20 mouse cellular contexts compared by ENCODE assay signal in the genomic region with DNA sequence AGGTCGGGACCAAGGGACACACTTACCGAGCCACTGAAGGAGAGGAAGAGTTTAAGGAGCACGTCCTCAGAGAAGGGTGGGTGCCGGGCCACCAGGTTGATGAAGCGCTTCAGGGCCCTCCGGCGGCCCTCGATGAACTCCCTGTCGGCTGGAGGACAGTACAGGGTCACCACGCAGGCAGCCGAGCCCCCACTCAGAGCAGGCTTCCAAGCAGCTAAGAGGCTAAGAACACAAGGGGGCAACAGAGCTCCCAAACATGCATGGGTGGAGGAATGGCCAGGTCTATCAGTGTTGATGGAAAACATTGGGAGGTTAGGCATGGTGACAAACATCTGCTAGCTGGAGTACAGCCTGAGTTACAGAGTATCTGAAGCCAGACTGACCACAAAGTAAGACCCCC. TPM values are rescaled to one million over a fixed set of nuclear protein-coding genes. Genes with fewer than 3 reads are reported as not detected.
DNase-seq lines count a peak whose midpoint lies in the region; ATAC-seq and TF ChIP-seq lines count a peak whose summit lies in the region.
"Had no signal": no experiment of that assay in that cellular context is flagged by ENCODE, and none has a peak within 500 bp of the region (broad histone marks: within the 10 kb centered on the region; RNA-seq: fewer than 3 reads in every experiment).

No protein-coding gene starts in this region.

- no peaks in the 10 kb centered on the region for H3K79me2 ChIP-seq in liver, adult 2 months (ENCODE audit: control insufficient read depth, insufficient read depth, low read length)
- no peaks in the 10 kb centered on the region for H3K79me2 ChIP-seq in CH12.LX (replicated peaks; ENCODE audit: control insufficient read depth, extremely low read depth, insufficient read depth, poor library complexity, severe bottlenecking)

- no peaks in the 10 kb centered on the region for H3K4me1 ChIP-seq in intestine, postnatal 0 days (replicated peaks; ENCODE audit: control insufficient read depth, insufficient read depth, low read length)
- H3K4me1 ChIP-seq in intestine, embryonic 16.5 days (ENCODE audit: control insufficient read depth, insufficient read depth, low read length): no peaks in the 10 kb centered on the region
- no peaks in the 10 kb centered on the region for H3K4me1 ChIP-seq in liver, adult 2 months (ENCODE audit: control insufficient read depth, insufficient read depth, low read length)
- H3K4me1 ChIP-seq in liver, embryonic 11.5 days (replicated peaks; ENCODE audit: control insufficient read depth, insufficient read depth, low read length): no peaks in the 10 kb centered on the region
- H3K4me1 ChIP-seq in CH12.LX (ENCODE audit: control insufficient read depth in 1 of 2, insufficient read depth in 2 of 2) (peaks cover 7 to 49% of the 10 kb centered on the region in 2 experiments), ES-Bruce4 (ENCODE audit: control insufficient read depth, insufficient read depth, low read length) (peaks cover 1% of the 10 kb centered on the region)
- H3K4me1 ChIP-seq: heart, embryonic 15.5 days; hindbrain, embryonic 15.5 days; limb, embryonic 15.5 days; midbrain, embryonic 10.5 days; neural tube, embryonic 15.5 days; stomach, embryonic 15.5 days had no signal

- H3K27ac ChIP-seq in intestine, postnatal 0 days (ENCODE audit: low read depth, low read length): no peak overlapping the region
- no peak overlapping the region for H3K27ac ChIP-seq in intestine, embryonic 16.5 days (ENCODE audit: low read length)
- no peak overlapping the region for H3K27ac ChIP-seq in liver, adult 2 months (replicated peaks; ENCODE audit: insufficient read depth, low read depth, low read length)
- H3K27ac ChIP-seq in liver, embryonic 11.5 days (ENCODE audit: low read depth, low read length): no peak overlapping the region
- H3K27ac ChIP-seq in CH12.LX (ENCODE audit: insufficient read depth, low read depth): no peak overlapping the region
- H3K27ac ChIP-seq in ES-Bruce4 (ENCODE audit: insufficient read depth, low read length): no peak overlapping the region
- H3K27ac ChIP-seq: heart, embryonic 15.5 days; hindbrain, embryonic 15.5 days; intestine, embryonic 15.5 days; limb, embryonic 15.5 days; midbrain, embryonic 10.5 days; neural tube, embryonic 15.5 days; stomach, embryonic 15.5 days had no signal

- WGBS in intestine, postnatal 0 days: 89% methylated on average over 11 of the region's 11 CpGs
- 84% methylated on average over 11 of the region's 11 CpGs for WGBS in intestine, embryonic 16.5 days
- WGBS in liver, adult 2 months: 93% methylated on average over 11 of the region's 11 CpGs
- WGBS in liver, embryonic 11.5 days: 87% methylated on average over 11 of the region's 11 CpGs

- no peaks in the 10 kb centered on the region for H3K9me3 ChIP-seq in intestine, postnatal 0 days (ENCODE audit: control insufficient read depth)
- H3K9me3 ChIP-seq in intestine, embryonic 16.5 days (ENCODE audit: control insufficient read depth, low read length): no peaks in the 10 kb centered on the region
- H3K9me3 ChIP-seq in liver, embryonic 11.5 days (ENCODE audit: control insufficient read depth, low read length): no peaks in the 10 kb centered on the region
- peaks cover 12% of the 10 kb centered on the region for H3K9me3 ChIP-seq in CH12.LX (replicated peaks; ENCODE audit: low read length)
- no peaks in the 10 kb centered on the region for H3K9me3 ChIP-seq in ES-Bruce4 (replicated peaks; ENCODE audit: control insufficient read depth, insufficient read depth, low read length, poor library complexity, severe bottlenecking)
- H3K9me3 ChIP-seq: heart, embryonic 15.5 days; hindbrain, embryonic 15.5 days; intestine, embryonic 15.5 days; limb, embryonic 15.5 days; midbrain, embryonic 10.5 days; neural tube, embryonic 15.5 days; stomach, embryonic 15.5 days had no signal

- TF ChIP-seq CTCF in intestine, postnatal 0 days (IDR thresholded peaks at IDR 0.05; ENCODE audit: low read depth): peak; percentile 46
- TF ChIP-seq CTCF in liver, adult 2 months (IDR thresholded peaks at IDR 0.05; ENCODE audit: low read depth, low read length): peak; percentile 14; the same call in 1 of the 2 replicates
- TF ChIP-seq CTCF in CH12.LX (conservative IDR thresholded peaks at IDR 0.05 in 1 of 2, IDR thresholded peaks at IDR 0.05 in 1 of 2; ENCODE audit: low read depth in 2 of 2, low read length in 2 of 2) (no peak; a peak in 1 of 4 replicates), ES-Bruce4 (IDR thresholded peaks at IDR 0.05; ENCODE audit: low read depth, low read length) (peak; percentile 2)

- no peak for TF ChIP-seq POLR2A in liver, adult 2 months (IDR thresholded peaks at IDR 0.05; ENCODE audit: extremely low read depth, insufficient read depth, low read length)
- TF ChIP-seq POLR2A in CH12.LX (IDR thresholded peaks at IDR 0.05; ENCODE audit: low read depth, low read length) (no peak), ES-Bruce4 (IDR thresholded peaks at IDR 0.05; ENCODE audit: insufficient read depth, low read length) (no peak)

- no peak for DNase-seq in liver, adult 2 months (ENCODE audit: extremely low read depth, low read depth, low spot score)
- no peak for DNase-seq in liver, embryonic 11.5 days (ENCODE audit: low spot score)
- no peak for DNase-seq in CH12.LX (ENCODE audit: extremely low read depth)
- no peak for DNase-seq in urinary bladder, postnatal 36 days (ENCODE audit: low spot score in 2 of 2)
- DNase-seq: adrenal gland, postnatal 14 days; cerebellum, adult 9-10 months; gastrocnemius, postnatal 25 days; heart, postnatal 4 days; left cerebral cortex, postnatal 4 days; thymus, adult 2 months had no signal

- peaks cover 71% of the 10 kb centered on the region for H3K36me3 ChIP-seq in intestine, postnatal 0 days (ENCODE audit: control insufficient read depth, insufficient read depth)
- peaks cover 24% of the 10 kb centered on the region for H3K36me3 ChIP-seq in intestine, embryonic 16.5 days (ENCODE audit: control insufficient read depth, insufficient read depth, low read length)
- peaks cover 24% of the 10 kb centered on the region; the same call in 1 of the 2 replicates for H3K36me3 ChIP-seq in liver, adult 2 months (ENCODE audit: control insufficient read depth, insufficient read depth, low read length)
- peaks cover 42% of the 10 kb centered on the region for H3K36me3 ChIP-seq in liver, embryonic 11.5 days (ENCODE audit: control insufficient read depth, insufficient read depth, low read length)
- H3K36me3 ChIP-seq in CH12.LX (replicated peaks in 1 of 2; ENCODE audit: control insufficient read depth in 1 of 2, insufficient read depth in 1 of 2, low read length in 1 of 2) (peaks cover 62 to 91% of the 10 kb centered on the region in 2 experiments), ES-Bruce4 (ENCODE audit: control insufficient read depth, insufficient read depth, low read length, poor library complexity, severe bottlenecking) (peaks cover 10% of the 10 kb centered on the region)

- peak; percentile 4 for TF ChIP-seq RAD21 in CH12.LX (IDR thresholded peaks at IDR 0.05; ENCODE audit: low read depth, low read length)

- in situ Hi-C loops in CH12.LX (cut with MboI; ENCODE audit: low pct_ligation_motif_present, low pct_unique_long_range_greater_than_20kb, low sequenced_read_pairs): no loop called here

- no peak overlapping the region for H3K4me3 ChIP-seq in intestine, postnatal 0 days (ENCODE audit: low read depth, low read length)
- no peak overlapping the region for H3K4me3 ChIP-seq in intestine, embryonic 16.5 days (ENCODE audit: low read length)
- no peak overlapping the region for H3K4me3 ChIP-seq in liver, adult 2 months (ENCODE audit: insufficient read depth, low read depth, low read length)
- no peak overlapping the region for H3K4me3 ChIP-seq in liver, embryonic 11.5 days (ENCODE audit: low read depth, low read length)
- H3K4me3 ChIP-seq in CH12.LX (replicated peaks in 1 of 3; ENCODE audit: low read depth in 2 of 3, low read length in 2 of 3, poor library complexity in 1 of 3) (no peak overlapping the region), ES-Bruce4 (ENCODE audit: low read depth, low read length) (no peak overlapping the region)
- H3K4me3 ChIP-seq: heart, embryonic 15.5 days; hindbrain, embryonic 15.5 days; intestine, embryonic 15.5 days; limb, embryonic 15.5 days; midbrain, embryonic 10.5 days; neural tube, embryonic 15.5 days; stomach, embryonic 15.5 days had no signal

- no peaks in the 10 kb centered on the region for H3K27me3 ChIP-seq in intestine, postnatal 0 days (replicated peaks; ENCODE audit: control insufficient read depth, insufficient read depth, low read length)
- H3K27me3 ChIP-seq in intestine, embryonic 16.5 days (replicated peaks; ENCODE audit: control insufficient read depth, insufficient read depth, low read length): no peaks in the 10 kb centered on the region
- no peaks in the 10 kb centered on the region for H3K27me3 ChIP-seq in liver, adult 2 months (ENCODE audit: control insufficient read depth, insufficient read depth, low read length)
- no peaks in the 10 kb centered on the region for H3K27me3 ChIP-seq in liver, embryonic 11.5 days (replicated peaks; ENCODE audit: control insufficient read depth, insufficient read depth, low read length)
- H3K27me3 ChIP-seq in CH12.LX (replicated peaks) (no peaks in the 10 kb centered on the region), ES-Bruce4 (ENCODE audit: control insufficient read depth, insufficient read depth, low read length, poor library complexity, severe bottlenecking) (no peaks in the 10 kb centered on the region)
- H3K27me3 ChIP-seq: heart, embryonic 15.5 days; hindbrain, embryonic 15.5 days; intestine, embryonic 15.5 days; limb, embryonic 15.5 days; neural tube, embryonic 15.5 days; stomach, embryonic 15.5 days had no signal

- ATAC-seq in intestine, postnatal 0 days: no peak
- no peak for ATAC-seq in intestine, embryonic 16.5 days
- no peak for ATAC-seq in liver, embryonic 11.5 days (replicated peaks; ENCODE audit: low FRiP score)
- ATAC-seq: intestine, embryonic 15.5 days had no signal

- TF ChIP-seq EP300 in CH12.LX (IDR thresholded peaks at IDR 0.05; ENCODE audit: low read length) (no peak), ES-Bruce4 (IDR thresholded peaks at IDR 0.05; ENCODE audit: insufficient read depth, low read depth, low read length) (no peak)

- no peak overlapping the region for H3K9ac ChIP-seq in intestine, postnatal 0 days (ENCODE audit: low read depth, low read length)
- H3K9ac ChIP-seq in intestine, embryonic 16.5 days (ENCODE audit: low read depth, low read length): no peak overlapping the region
- no peak overlapping the region for H3K9ac ChIP-seq in liver, adult 2 months (ENCODE audit: low read depth, low read length)
- H3K9ac ChIP-seq in liver, embryonic 11.5 days (ENCODE audit: low read depth, low read length): no peak overlapping the region
- no peak overlapping the region for H3K9ac ChIP-seq in CH12.LX (ENCODE audit: insufficient read depth, low read depth)
- no peak overlapping the region for H3K9ac ChIP-seq in ES-Bruce4 (ENCODE audit: low read depth, poor library complexity, severe bottlenecking)
- H3K9ac ChIP-seq: heart, embryonic 15.5 days; hindbrain, embryonic 15.5 days; intestine, embryonic 15.5 days; limb, embryonic 15.5 days; neural tube, embryonic 15.5 days; stomach, embryonic 15.5 days had no signal

- dilution Hi-C loops in CH12.LX (cut with MboI; ENCODE audit: extremely low pct_ligation_motif_present, extremely low pct_unique_long_range_greater_than_20kb, low sequenced_read_pairs): no loop called here

- H3K4me2 ChIP-seq in intestine, postnatal 0 days (replicated peaks; ENCODE audit: low read depth): no peak overlapping the region
- no peak overlapping the region for H3K4me2 ChIP-seq in intestine, embryonic 16.5 days (ENCODE audit: low read depth, low read length)
- no peak overlapping the region for H3K4me2 ChIP-seq in liver, embryonic 11.5 days
- H3K4me2 ChIP-seq in CH12.LX (ENCODE audit: insufficient read depth, low read depth, poor library complexity, severe bottlenecking): no peak overlapping the region
- H3K4me2 ChIP-seq: heart, embryonic 15.5 days; hindbrain, embryonic 15.5 days; intestine, embryonic 15.5 days; limb, embryonic 15.5 days; neural tube, embryonic 15.5 days; stomach, embryonic 15.5 days had no signal

RNA-seq across cellular contexts. Expression of a gene that starts 24.2 kb away (rescaled TPM):
- 11.2 and 13.7 TPM in 2 replicates for polyA plus RNA-seq in intestine, postnatal 0 days (2015; fragmentation: Nextera tagmentation; extraction: Ambion mirVana)
- 18.3 and 19.6 TPM in 2 replicates for polyA plus RNA-seq in intestine, embryonic 16.5 days (2015; fragmentation: Nextera tagmentation; extraction: Ambion mirVana)
- 6.8 and 8.0 TPM in 2 replicates for total RNA-seq in liver, adult 2 months (2014; rRNA removed)
- polyA plus RNA-seq in liver, adult 2 months (2012; rRNA removed): 8.4 and 8.9 TPM in 2 replicates
- 20.2 and 21.7 TPM in 2 replicates for polyA plus RNA-seq in liver, embryonic 11.5 days (2014; fragmentation: Nextera tagmentation; extraction: Ambion mirVana)
- total RNA-seq in CH12.LX (2012; rRNA removed): 11.2 and 12.8 TPM in 2 replicates
- total RNA-seq in CH12.LX (2014; rRNA removed): 14.6 and 17.3 TPM in 2 replicates
- polyA plus RNA-seq in CH12.LX (2012; ENCODE audit: insufficient read length, low read depth): 13.6 and 16.3 TPM in 2 replicates
- 5.6 and 8.8 TPM in 2 replicates for polyA plus RNA-seq in ES-Bruce4 (2011; ENCODE audit: insufficient read depth, insufficient read length, low read depth, missing spikeins)

RNA-seq across cellular contexts. Expression of a gene that starts 33.1 kb away (rescaled TPM):
- 67.5 and 89.0 TPM in 2 replicates for polyA plus RNA-seq in intestine, postnatal 0 days (2015; fragmentation: Nextera tagmentation; extraction: Ambion mirVana)
- 35.9 and 45.2 TPM in 2 replicates for polyA plus RNA-seq in intestine, embryonic 16.5 days (2015; fragmentation: Nextera tagmentation; extraction: Ambion mirVana)
- 12.5 and 14.0 TPM in 2 replicates for total RNA-seq in liver, adult 2 months (2014; rRNA removed)
- 10.2 and 11.2 TPM in 2 replicates for polyA plus RNA-seq in liver, adult 2 months (2012; rRNA removed)
- polyA plus RNA-seq in liver, embryonic 11.5 days (2014; fragmentation: Nextera tagmentation; extraction: Ambion mirVana): 10.6 and 10.7 TPM in 2 replicates
- total RNA-seq in CH12.LX (2012; rRNA removed): 20.8 and 26.0 TPM in 2 replicates
- total RNA-seq in CH12.LX (2014; rRNA removed): 33.0 and 34.6 TPM in 2 replicates
- polyA plus RNA-seq in CH12.LX (2012; ENCODE audit: insufficient read length, low read depth): 42.2 and 42.4 TPM in 2 replicates
- 24.8 and 26.1 TPM in 2 replicates for polyA plus RNA-seq in ES-Bruce4 (2011; ENCODE audit: insufficient read depth, insufficient read length, low read depth, missing spikeins)

RNA-seq across cellular contexts. Expression of a gene that starts 34.5 kb away (rescaled TPM):
- polyA plus RNA-seq in intestine, postnatal 0 days (2015; fragmentation: Nextera tagmentation; extraction: Ambion mirVana): 28.9 and 34.7 TPM in 2 replicates
- polyA plus RNA-seq in intestine, embryonic 16.5 days (2015; fragmentation: Nextera tagmentation; extraction: Ambion mirVana): 48.6 and 48.8 TPM in 2 replicates
- total RNA-seq in liver, adult 2 months (2014; rRNA removed): 20.7 and 25.3 TPM in 2 replicates
- polyA plus RNA-seq in liver, adult 2 months (2012; rRNA removed): 15.8 and 20.2 TPM in 2 replicates
- polyA plus RNA-seq in liver, embryonic 11.5 days (2014; fragmentation: Nextera tagmentation; extraction: Ambion mirVana): 58.3 and 62.3 TPM in 2 replicates
- total RNA-seq in CH12.LX (2012; rRNA removed) (69.4 and 90.1 TPM in 2 replicates), CH12.LX (2014; rRNA removed) (73.7 and 74.6 TPM in 2 replicates)
- polyA plus RNA-seq in CH12.LX (2012; ENCODE audit: insufficient read length, low read depth) (75.2 and 80.5 TPM in 2 replicates), ES-Bruce4 (2011; ENCODE audit: insufficient read depth, insufficient read length, low read depth, missing spikeins) (39.4 and 40.9 TPM in 2 replicates)

RNA-seq across cellular contexts. Expression of a gene that starts 34.6 kb away (rescaled TPM):
- 10.3 and 11.1 TPM in 2 replicates for polyA plus RNA-seq in intestine, postnatal 0 days (2015; fragmentation: Nextera tagmentation; extraction: Ambion mirVana)
- polyA plus RNA-seq in intestine, embryonic 16.5 days (2015; fragmentation: Nextera tagmentation; extraction: Ambion mirVana): 31.4 and 34.1 TPM in 2 replicates
- total RNA-seq in liver, adult 2 months (2014; rRNA removed): 6.4 and 6.7 TPM in 2 replicates
- 13.0 and 14.4 TPM in 2 replicates for polyA plus RNA-seq in liver, adult 2 months (2012; rRNA removed)
- polyA plus RNA-seq in liver, embryonic 11.5 days (2014; fragmentation: Nextera tagmentation; extraction: Ambion mirVana): 43.0 and 43.4 TPM in 2 replicates
- total RNA-seq in CH12.LX (2012; rRNA removed) (28.9 and 35.8 TPM in 2 replicates), CH12.LX (2014; rRNA removed) (24.8 and 28.0 TPM in 2 replicates)
- polyA plus RNA-seq in CH12.LX (2012; ENCODE audit: insufficient read length, low read depth) (45.6 and 53.5 TPM in 2 replicates), ES-Bruce4 (2011; ENCODE audit: insufficient read depth, insufficient read length, low read depth, missing spikeins) (25.4 and 26.4 TPM in 2 replicates)

Comparison
In these comparisons a context has a peak if more than half of its experiments do, and no peak if none do; other contexts are left out.
1. CTCF ChIP-seq: peak in intestine, postnatal 0 days (single experiment), liver, adult 2 months (single experiment) and ES-Bruce4 (single experiment); none in CH12.LX (0 of 2).